Mouse (Mus musculus) liver, adult 2 months (tissue): ENCODE data around the gene Ms4a10. TPM values are rescaled to one million over a fixed set of nuclear protein-coding genes. Genes with fewer than 3 reads are reported as not detected.

Source experiments
- DNase-seq: peaks from one replicate; pipeline ENCODE4 v3.0.0-alpha.2; 2011; ENCODE audit warnings: low read depth, low spot score; ENCODE audit errors: extremely low read depth
- H3K27ac ChIP-seq: fragments of 200-500 bp; replicated peaks from 2 replicates; pipeline ENCODE4 v1.5.1; 2012; ENCODE audit warnings: low read depth, mild to moderate bottlenecking, control low read depth, inconsistent platforms, low read length; ENCODE audit not compliant: insufficient read depth
- H3K27me3 ChIP-seq: fragments of 200-500 bp; 2 replicates; pipeline ENCODE4 v1.6.1; 2012; ENCODE audit warnings: mild to moderate bottlenecking, moderate library complexity, low read length, inconsistent platforms; ENCODE audit not compliant: control insufficient read depth, insufficient read depth
- H3K36me3 ChIP-seq: fragments of 200-500 bp; 2 replicates; pipeline ENCODE4 v1.6.1; 2012; ENCODE audit warnings: low read length, inconsistent platforms; ENCODE audit not compliant: control insufficient read depth, insufficient read depth
- H3K4me1 ChIP-seq: fragments of 200-500 bp; 2 replicates; pipeline ENCODE4 v1.6.1; 2011; ENCODE audit warnings: low read length; ENCODE audit not compliant: control insufficient read depth, insufficient read depth
- H3K4me3 ChIP-seq: fragments of 200-500 bp; 2 replicates; pipeline ENCODE4 v1.5.1; 2011; ENCODE audit warnings: low read depth, mild to moderate bottlenecking, control low read depth, low read length, moderate library complexity; ENCODE audit not compliant: insufficient read depth
- H3K79me2 ChIP-seq: fragments of 200-500 bp; 2 replicates; pipeline ENCODE4 v1.6.1; 2012; ENCODE audit warnings: inconsistent platforms, mild to moderate bottlenecking, low read length, moderate library complexity; ENCODE audit not compliant: control insufficient read depth, insufficient read depth
- H3K9ac ChIP-seq: fragments of 200-500 bp; 2 replicates; pipeline ENCODE4 v1.6.1; 2012; ENCODE audit warnings: low read depth, mild to moderate bottlenecking, control low read depth, inconsistent platforms, low read length
- CTCF ChIP-seq: fragments of 200-500 bp; IDR thresholded peaks from 2 replicates; pipeline ENCODE4 v1.5.1; 2011; ENCODE audit warnings: low read depth, low read length, control low read depth
- POLR2A ChIP-seq: fragments of 200-500 bp; IDR thresholded peaks from 2 replicates; pipeline ENCODE4 v1.6.1; 2011; ENCODE audit warnings: low read length, control low read depth; ENCODE audit not compliant: insufficient read depth; ENCODE audit errors: extremely low read depth
- WGBS: fragments of 180-500 bp; shearing (Covaris S2); methylation state at CpG from one replicate; pipeline ENCODE4 v1.1.7; 2018; 5-methylcytosine and 5-hydroxymethylcytosine counted together
- polyA plus RNA-seq: library from polyadenylated mRNA; depleted of rRNA; stranded (reverse); fragments of >200 nt; gene quantifications from 2 replicates; pipeline ENCODE4 v1.2.3, GENCODE M21; 2012
- total RNA-seq: library from RNA; depleted of rRNA; stranded (reverse); fragments of >200 nt; gene quantifications from 2 replicates; pipeline ENCODE4 v1.2.3, GENCODE M21; 2014

Ms4a10 gene
- total and polyA plus RNA-seq, 2 experiments, result not detected

- Histone ChIP-seq H3K4me1 (no peaks in the 10 kb centered on the region), H3K4me3 (no peak within 1 kb of the TSS), H3K36me3 (no peaks in the 10 kb centered on the region), H3K27me3 (no peaks in the 10 kb centered on the region), H3K27ac (no peak within 1 kb of the TSS), H3K79me2 (no peaks in the 10 kb centered on the region), H3K9ac (no peak within 1 kb of the TSS)
- DNase-seq, result no peak
- WGBS, result 94% methylated on average over 7 of the region's 7 CpGs
- TF ChIP-seq POLR2A (no peak), CTCF (no peak)
Measured at GRCm38 (mm10) chr19:10993150-10993549, 18.7 kb upstream of the Ms4a10 start, which contains the start of gene Ms4a15. Gene Ms4a15, minus strand, starts transcription at chr19:10993250.

DNA sequence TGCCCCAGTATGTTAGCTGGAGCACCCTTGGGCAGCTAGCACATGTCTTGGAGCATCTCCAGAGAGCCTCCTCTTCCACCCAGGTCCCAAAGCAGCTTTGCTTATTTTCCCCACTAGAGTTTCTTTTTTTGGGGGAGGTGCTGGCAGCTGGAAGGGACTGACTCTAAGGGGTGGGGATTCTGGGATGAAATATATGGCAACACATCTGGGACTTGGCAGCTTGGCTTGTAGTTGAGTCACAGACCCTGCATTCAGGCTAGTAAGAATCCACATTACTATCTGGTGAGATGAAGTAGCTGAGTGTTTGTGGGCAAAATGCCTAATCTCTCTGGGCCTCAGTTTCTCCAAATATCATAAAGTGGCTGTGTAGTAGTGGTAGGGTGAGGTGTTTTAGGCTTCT lies 17.4 kb upstream of the Ms4a10 start:
- H3K4me1 ChIP-seq, result no peaks in the 10 kb centered on the region
- H3K27me3 ChIP-seq, result no peaks in the 10 kb centered on the region
- H3K9ac ChIP-seq, result no peak overlapping the region
- H3K79me2 ChIP-seq, result no peaks in the 10 kb centered on the region
- H3K27ac ChIP-seq, result no peak overlapping the region
- H3K36me3 ChIP-seq, result no peaks in the 10 kb centered on the region
- no peak for TF ChIP-seq CTCF
- no peak for TF ChIP-seq POLR2A
- no peak overlapping the region for H3K4me3 ChIP-seq
- no peak for DNase-seq

GRCm38 (mm10) chr19:10990751-10991150 lies 16.3 kb upstream of the Ms4a10 start:
- TF ChIP-seq POLR2A (no peak), CTCF (no peak)
- Histone ChIP-seq H3K36me3 (no peaks in the 10 kb centered on the region), H3K27ac (no peak overlapping the region), H3K4me1 (no peaks in the 10 kb centered on the region), H3K9ac (no peak overlapping the region), H3K27me3 (no peaks in the 10 kb centered on the region), H3K79me2 (no peaks in the 10 kb centered on the region), H3K4me3 (no peak overlapping the region)
- WGBS, result 79% methylated on average over 1 of the region's 1 CpGs
- no peak for DNase-seq

DNA sequence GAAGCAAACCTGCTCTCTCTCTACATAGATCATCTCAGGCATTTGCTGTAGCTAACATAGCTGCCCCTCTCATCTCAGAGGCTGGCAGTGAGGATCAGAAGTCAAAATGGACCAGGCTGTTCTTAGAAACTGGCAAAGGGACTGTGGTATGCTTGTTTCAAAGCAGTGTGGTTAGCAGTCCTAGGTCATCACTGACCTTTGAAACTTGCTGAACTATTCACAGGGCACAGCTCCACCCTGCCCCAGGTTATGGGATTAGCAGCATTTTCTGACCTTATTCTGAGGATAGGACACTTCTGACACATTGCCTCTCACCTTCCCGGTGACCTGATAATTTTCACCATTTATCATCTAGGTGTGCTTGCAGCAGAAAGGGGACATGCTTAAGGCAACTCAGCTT lies 14.1 kb upstream of the Ms4a10 start:
- Histone ChIP-seq H3K4me3 (no peak overlapping the region), H3K4me1 (no peaks in the 10 kb centered on the region), H3K36me3 (no peaks in the 10 kb centered on the region), H3K27me3 (no peaks in the 10 kb centered on the region), H3K9ac (no peak overlapping the region), H3K27ac (no peak overlapping the region), H3K79me2 (no peaks in the 10 kb centered on the region)
- DNase-seq, result no peak
- 88% methylated on average over 1 of the region's 1 CpGs for WGBS
- TF ChIP-seq CTCF (no peak), POLR2A (no peak)

- Histone ChIP-seq H3K36me3 (no peaks in the 10 kb centered on the region), H3K9ac (no peak overlapping the region), H3K27me3 (no peaks in the 10 kb centered on the region), H3K79me2 (no peaks in the 10 kb centered on the region), H3K4me3 (no peak overlapping the region), H3K4me1 (no peaks in the 10 kb centered on the region), H3K27ac (no peak overlapping the region)
- DNase-seq, result no peak
- no peak for TF ChIP-seq CTCF
- TF ChIP-seq POLR2A, result no peak
- 93% methylated on average over 4 of the region's 4 CpGs for WGBS
Measured at GRCm38 (mm10) chr19:10985889-10986288, 11.4 kb upstream of the Ms4a10 start.

GRCm38 (mm10) chr19:10984551-10984950 lies 10.1 kb upstream of the Ms4a10 start:
- Histone ChIP-seq H3K9ac (no peak overlapping the region), H3K27me3 (no peaks in the 10 kb centered on the region), H3K4me1 (no peaks in the 10 kb centered on the region), H3K36me3 (no peaks in the 10 kb centered on the region), H3K27ac (no peak overlapping the region), H3K79me2 (no peaks in the 10 kb centered on the region), H3K4me3 (no peak overlapping the region)
- no peak for TF ChIP-seq POLR2A
- no peak for TF ChIP-seq CTCF
- no peak for DNase-seq
- WGBS, result 79% methylated on average over 13 of the region's 13 CpGs
